Mouse (Mus musculus): Measurements from ENCODE around the gene Ppp4r2.
A peak's percentile ranks its signal among the peaks of the same experiment; 100 is the strongest.
"Not testable (repeated sequence)": the region's sequence is repeated elsewhere in the genome, so short reads cannot be mapped to it uniquely, and the experiment has no call there.

Gene Ppp4r2

GRCm38 (mm10) chr6:100831751-100832150, 1.7 kb upstream of the Ppp4r2 start:
- DNase-seq = no peak

DNA sequence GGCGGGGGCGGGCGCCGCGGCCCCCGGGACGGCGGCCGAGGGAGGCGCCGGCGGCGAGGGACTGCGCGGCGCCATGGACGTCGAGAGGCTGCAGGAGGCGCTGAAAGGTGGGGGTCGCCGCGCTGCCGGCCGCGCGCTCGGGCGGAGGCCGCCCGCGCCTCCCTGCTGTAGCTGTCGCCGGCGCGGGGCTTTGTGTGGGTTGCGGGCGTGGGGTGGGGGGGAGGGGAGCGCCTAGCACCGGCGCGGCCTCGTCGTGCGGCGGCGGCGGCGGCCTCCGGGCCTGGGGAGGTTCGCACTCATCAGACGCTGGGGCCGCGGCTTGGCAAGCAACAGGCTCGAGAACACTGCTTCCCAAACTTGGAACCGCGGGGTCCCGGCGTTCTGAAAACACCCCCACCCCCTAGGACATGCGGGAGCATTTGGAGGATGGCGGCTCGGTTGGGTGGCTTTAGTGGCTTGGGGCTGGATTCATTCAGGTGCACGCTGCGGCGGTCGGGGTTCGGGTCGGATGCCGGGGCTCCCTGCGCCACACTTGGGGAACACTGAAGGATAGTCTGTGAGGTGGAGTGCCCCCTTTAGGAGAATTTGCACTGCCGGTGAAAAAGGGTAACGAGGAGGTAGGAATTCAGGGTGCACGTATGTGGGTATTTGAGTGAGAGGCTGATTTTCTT, 524 bp downstream of the Ppp4r2 start:
- DNase-seq = peak; percentile 66 to 67

DNA sequence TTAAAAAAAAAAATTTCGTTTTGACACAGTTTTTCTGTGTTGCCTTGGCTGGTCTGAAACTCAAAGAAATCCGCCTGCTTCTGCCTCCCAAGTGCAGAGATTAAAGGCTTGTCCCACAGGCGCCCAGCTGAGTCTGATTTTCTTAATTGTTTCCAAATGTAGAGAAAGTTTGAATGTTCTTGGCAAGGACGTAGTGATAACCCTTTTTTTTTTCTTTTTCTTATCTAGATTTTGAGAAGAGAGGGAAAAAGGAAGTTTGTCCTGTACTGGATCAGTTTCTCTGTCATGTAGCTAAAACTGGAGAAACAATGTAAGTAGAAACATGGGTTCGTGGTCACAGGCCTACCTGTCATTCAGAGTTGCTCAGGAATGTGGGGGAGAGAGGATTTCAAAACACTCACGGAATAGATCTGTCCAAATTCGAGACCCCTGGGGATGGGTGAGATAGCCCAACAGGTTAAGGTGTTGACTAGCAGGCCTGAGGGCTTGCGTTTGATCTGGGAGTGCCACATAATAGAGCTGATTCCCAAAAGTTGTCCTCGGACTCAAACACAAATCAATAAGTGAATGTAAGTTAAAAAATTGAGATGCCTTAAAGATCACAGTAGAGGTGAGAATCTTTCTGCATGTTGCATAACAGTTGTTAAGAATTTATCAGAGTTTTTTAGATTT, 1.2 kb downstream of the Ppp4r2 start:
- no peak for DNase-seq

- DNase-seq = no peak
These were observed 11.6 kb downstream of the Ppp4r2 start for GRCm38 (mm10) chr6:100845058-100845457.

- DNase-seq = no peak
These were observed 13.8 kb downstream of the Ppp4r2 start for GRCm38 (mm10) chr6:100847264-100847663.

DNA sequence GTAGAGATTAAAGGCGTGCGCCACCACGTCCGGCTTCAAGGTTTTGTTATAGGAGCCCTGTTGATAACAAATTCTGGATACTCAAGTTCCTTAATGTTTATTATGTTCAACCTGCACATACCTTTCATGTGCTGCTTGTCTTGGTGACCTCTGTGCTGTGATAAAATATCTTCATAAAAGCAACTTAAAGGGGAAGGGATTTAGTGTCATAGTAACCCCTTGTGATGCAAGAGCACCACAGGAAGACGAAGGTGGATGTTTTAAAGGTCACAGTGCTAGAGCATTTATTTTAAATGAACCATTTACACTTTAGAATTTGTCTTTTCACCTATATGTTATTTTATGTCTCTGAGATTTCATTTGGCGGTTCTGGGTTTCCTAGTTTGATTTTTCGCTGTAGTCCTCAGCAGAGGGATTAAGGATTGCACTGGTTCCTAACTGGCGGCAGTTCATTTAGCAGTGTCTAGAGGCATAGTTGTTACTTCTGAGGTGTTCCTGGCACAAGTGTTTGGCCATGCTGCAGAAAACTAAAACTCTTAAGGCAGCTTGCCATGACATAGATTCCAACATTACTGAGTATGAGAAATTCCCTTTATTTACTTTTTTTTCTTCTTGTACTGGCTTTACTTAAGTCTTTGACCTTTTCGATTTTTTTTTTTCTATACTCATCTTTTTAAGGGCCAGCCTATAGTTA, 15.4 kb downstream of the Ppp4r2 start:
- DNase-seq = no peak

GRCm38 (mm10) chr6:100850671-100851081, 17.3 kb downstream of the Ppp4r2 start:
- DNase-seq = no peak

GRCm38 (mm10) chr6:100851083-100851482, 17.7 kb downstream of the Ppp4r2 start:
- DNase-seq = no peak

GRCm38 (mm10) chr6:100865321-100865720, 31.9 kb downstream of the Ppp4r2 start:
- DNase-seq = no peak

DNA sequence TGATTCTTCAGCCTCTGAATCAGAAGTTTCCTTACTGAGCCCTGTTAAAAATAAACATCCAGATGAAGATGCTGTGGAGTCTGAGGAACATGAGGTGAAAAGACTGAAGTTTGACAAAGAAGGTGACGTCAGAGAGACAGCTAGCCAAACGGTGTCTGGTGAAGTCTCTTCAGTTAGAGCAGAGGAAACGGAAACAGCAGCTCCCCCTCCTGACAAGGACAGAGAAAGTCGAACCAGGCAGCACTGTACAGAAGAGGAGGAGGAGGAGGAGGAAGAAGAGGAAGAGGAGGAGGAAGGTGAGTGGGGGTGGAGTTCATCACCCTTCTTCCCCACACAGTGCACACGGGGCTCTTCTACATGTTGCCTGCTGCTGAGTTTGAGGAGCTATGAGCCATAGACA, 32.4 kb downstream of the Ppp4r2 start:
- DNase-seq = not testable (repeated sequence)

GRCm38 (mm10) chr6:100866246-100866645, 32.8 kb downstream of the Ppp4r2 start:
- DNase-seq = not testable (repeated sequence)

DNA sequence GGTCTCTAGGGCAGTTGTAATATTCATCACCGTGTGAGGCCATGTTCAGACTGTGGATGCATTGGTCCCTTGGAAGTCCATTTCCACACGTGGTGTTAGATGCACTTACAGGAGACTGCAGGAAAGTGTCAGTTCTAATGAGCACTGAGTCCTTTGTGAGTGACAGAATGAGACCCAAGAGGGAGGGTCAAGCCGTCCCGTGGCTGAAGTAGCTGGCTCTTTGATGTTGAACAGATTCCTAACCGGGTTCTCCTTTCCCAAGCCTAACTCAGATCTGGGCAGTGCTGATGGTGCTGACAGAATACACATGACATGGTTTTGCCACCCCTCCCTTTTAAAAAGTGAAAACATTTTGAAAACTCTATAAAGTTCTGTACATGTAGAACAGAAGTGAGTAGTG, 35.4 kb downstream of the Ppp4r2 start:
- no peak for DNase-seq

DNA sequence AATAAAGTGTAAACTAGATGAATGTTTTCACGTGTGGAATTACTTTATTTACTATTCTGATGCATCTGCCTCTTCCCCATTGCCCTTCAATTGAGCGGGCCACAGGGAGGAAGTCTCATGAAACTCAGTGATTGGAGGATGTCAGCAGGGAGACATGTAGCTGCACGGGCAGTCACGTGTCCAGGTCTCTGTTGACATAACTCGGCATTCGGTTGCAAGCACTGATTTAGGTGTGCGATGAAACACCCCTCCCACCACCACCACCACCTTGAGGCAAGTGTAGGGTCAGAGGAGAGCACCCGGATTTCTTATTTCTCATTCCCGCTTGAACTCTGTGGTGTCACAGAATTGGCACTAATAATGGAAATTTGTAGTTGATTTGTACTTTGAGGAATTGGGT, 36.5 kb downstream of the Ppp4r2 start:
- no peak for DNase-seq

- no peak for DNase-seq
These were observed 39.8 kb downstream of the Ppp4r2 start for GRCm38 (mm10) chr6:100873191-100873590.

DNA sequence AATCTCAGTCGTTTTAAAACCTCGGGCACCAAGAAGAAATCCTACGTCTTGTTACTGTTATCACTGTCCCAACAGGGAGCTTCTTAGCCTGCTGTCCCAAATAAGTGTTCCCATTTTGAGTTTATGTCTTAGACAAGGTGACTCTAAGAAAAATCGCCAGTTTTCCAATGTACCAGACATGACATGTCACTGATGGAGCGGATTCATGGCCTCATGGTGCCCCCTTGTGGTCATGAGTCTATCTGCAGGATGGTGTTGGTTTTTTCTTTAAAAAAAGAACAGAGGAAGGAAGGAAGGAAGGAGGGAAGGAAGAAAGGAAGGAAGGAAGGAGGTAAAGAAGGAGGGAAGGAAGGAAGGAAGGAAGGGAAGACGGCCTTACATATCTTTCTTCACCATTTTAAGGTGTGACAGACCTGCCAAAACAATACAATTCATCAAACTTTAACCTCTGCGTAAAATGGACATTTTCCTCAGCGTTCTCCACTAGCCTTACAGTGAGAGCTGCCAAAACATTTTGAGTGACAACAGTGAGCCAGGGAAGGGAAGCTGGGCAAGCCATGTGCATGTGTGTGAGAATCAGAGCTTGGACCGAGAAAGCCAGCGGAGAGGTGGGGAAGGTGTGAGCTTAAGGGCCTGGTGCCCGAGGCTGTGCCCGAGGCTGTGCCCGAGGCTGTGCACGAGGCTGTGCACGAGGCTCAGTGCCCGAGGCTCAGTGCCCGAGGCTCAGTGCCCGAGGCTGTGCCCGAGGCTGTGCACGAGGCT, 42.6 kb downstream of the Ppp4r2 start:
- DNase-seq = peak; percentile 78 to 82

DNA sequence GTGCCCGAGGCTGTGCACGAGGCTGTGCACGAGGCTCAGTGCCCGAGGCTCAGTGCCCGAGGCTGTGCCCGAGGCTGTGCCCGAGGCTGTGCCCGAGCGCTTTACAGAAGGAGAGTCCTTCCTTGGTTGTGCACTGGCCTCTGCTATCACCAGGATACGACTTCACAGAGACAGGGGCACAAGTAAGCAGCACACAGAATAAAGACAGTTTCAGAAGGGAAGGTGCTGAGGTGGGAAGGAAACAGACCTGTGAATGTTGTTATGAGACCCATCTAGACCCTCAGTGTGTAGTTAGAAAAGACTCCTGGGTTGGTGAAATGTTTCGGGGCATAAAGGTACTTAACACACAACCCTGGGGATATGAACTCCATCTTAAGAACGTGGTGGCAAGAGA, 43.2 kb downstream of the Ppp4r2 start:
- DNase-seq = no peak

DNA sequence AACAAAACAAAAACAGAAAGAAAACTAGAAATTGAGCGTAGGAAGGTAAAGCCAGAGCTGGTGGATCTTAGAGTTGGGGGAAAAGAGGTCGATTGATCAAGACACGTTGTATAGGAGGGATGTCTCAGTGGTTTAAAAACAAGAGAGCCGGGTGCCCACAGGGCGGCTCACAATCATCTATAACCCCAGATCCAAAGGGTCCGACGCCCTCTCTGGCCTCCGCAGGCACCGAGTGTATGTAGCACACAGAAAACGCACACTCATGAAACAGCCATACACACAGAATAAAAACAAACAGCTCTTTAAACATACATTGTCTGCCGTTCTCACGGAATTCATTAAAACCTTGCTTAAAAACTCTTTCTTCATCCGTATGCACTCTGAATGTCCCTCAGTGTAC, 45.1 kb downstream of the Ppp4r2 start:
- DNase-seq = no peak

DNA sequence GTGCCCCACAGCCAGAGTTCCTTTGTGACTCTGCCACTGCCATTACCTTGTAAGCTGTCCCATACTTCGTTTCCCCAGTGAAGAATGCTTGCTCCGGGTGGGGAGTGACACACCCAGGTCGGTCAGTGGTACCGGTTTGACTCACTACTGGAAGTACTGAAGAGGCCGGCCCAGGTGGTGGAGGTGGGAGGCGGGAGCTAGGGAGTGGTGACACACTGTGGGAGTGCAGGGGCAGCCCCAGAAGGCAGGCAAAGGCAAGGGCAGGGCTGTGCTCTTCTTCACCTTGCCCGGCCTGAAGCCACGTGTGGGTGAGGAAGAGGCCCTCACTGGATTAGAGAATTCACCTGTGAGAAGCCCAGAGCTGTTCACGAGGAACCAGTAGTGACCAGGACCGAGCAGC, 46.2 kb downstream of the Ppp4r2 start:
- no peak for DNase-seq

GRCm38 (mm10) chr6:100881657-100882056, 48.2 kb downstream of the Ppp4r2 start:
- DNase-seq = no peak

- DNase-seq = peak; percentile 60 to 62
These were observed 49.2 kb downstream of the Ppp4r2 start for GRCm38 (mm10) chr6:100882381-100883213.

GRCm38 (mm10) chr6:100883233-100883632, 49.8 kb downstream of the Ppp4r2 start:
- DNase-seq = peak; percentile 40 to 46

DNA sequence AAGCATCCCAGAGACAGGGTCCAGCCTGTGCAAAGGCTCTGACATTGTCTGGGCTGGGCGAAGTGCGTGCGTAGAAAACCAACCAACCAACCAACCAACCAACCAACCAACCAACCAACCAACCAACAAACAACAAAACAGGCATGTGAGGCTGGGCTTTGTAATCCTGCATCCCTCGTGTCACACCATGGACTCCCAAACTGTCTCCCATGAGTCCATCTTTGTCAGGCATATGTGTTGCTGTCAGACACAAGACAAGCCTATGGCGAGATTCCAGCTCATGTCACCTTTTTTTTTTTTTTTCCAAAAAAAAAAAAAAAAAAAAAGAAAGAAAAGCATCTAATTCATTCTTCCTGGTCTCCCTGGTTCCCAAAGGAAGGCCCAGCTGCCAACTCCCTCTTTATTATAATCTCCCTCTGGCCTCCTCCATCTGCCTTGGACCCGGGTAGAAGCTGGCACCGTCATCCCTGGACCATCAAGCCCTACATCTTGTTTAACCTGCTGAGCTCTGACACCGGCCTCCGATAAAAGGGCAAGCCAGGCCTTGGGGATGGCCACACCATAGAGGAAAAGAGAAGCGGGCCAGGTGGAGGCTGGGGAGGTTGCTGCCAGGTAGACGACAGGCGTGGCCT, 51.3 kb downstream of the Ppp4r2 start:
- DNase-seq = no peak

All from B cell, adult 2 months (primary cell).